Mouse (Mus musculus) spleen, adult 2 months (tissue): Measurements from ENCODE around the gene Plcxd2. TPM values are rescaled to one million over a fixed set of nuclear protein-coding genes. Genes with fewer than 3 reads are reported as not detected.

ENCODE experiments used
- DNase-seq, 2 experiments: peaks; one replicate each; pipeline versions ENCODE4 v3.0.0 to v3.0.0-alpha.2; 2012 to 2021; ENCODE audit warnings: low spot score in 2 of 2, low read depth in 1 of 2
- H3K27ac ChIP-seq: fragments of 200-500 bp; 2 replicates; pipeline ENCODE4 v1.5.1; 2012; ENCODE audit warnings: low read length, inconsistent platforms; ENCODE audit not compliant: insufficient read depth
- H3K27me3 ChIP-seq: fragments of 200-500 bp; 2 replicates; pipeline ENCODE4 v1.6.1; 2012; ENCODE audit warnings: mild to moderate bottlenecking, moderate library complexity, low read length, inconsistent platforms; ENCODE audit not compliant: control insufficient read depth, insufficient read depth
- H3K36me3 ChIP-seq: fragments of 200-500 bp; 2 replicates; pipeline ENCODE4 v1.6.1; 2012; ENCODE audit warnings: mild to moderate bottlenecking, low read length, inconsistent platforms; ENCODE audit not compliant: control insufficient read depth, insufficient read depth
- H3K4me1 ChIP-seq: fragments of 200-500 bp; 2 replicates; pipeline ENCODE4 v1.6.1; 2011; ENCODE audit warnings: inconsistent platforms; ENCODE audit not compliant: control insufficient read depth, insufficient read depth, insufficient read length
- H3K4me3 ChIP-seq: fragments of 200-500 bp; 2 replicates; pipeline ENCODE4 v1.5.1; 2011; ENCODE audit warnings: mild to moderate bottlenecking, inconsistent platforms; ENCODE audit not compliant: insufficient read depth, insufficient read length; ENCODE audit errors: extremely low read depth
- CTCF ChIP-seq: fragments of 200-500 bp; IDR thresholded peaks from 2 replicates; pipeline ENCODE4 v1.5.1; 2011; ENCODE audit warnings: mild to moderate bottlenecking, inconsistent platforms; ENCODE audit not compliant: insufficient read depth, insufficient read length, insufficient replicate concordance; ENCODE audit errors: extremely low read depth
- POLR2A ChIP-seq: fragments of 200-500 bp; IDR thresholded peaks from 2 replicates; pipeline ENCODE4 v1.6.1; 2011; ENCODE audit warnings: low read depth, low read length, inconsistent platforms
- WGBS: fragments of 180-500 bp; shearing (Covaris S2); methylation state at CpG from one replicate; pipeline ENCODE4 v1.1.7; 2018; 5-methylcytosine and 5-hydroxymethylcytosine counted together
- polyA plus RNA-seq: library from polyadenylated mRNA; depleted of rRNA; stranded (reverse); fragments of >200 nt; gene quantifications from 2 replicates; pipeline ENCODE4 v1.2.3, GENCODE M21; 2012

The Plcxd2 gene
- polyA plus RNA-seq, 1 experiment: 1.7 TPM

- no peak for TF ChIP-seq CTCF
- TF ChIP-seq POLR2A: no peak
- Histone ChIP-seq H3K27me3 (no peaks in the 10 kb centered on the region), H3K4me3 (no peak overlapping the region), H3K36me3 (no peaks in the 10 kb centered on the region), H3K4me1 (no peaks in the 10 kb centered on the region), H3K27ac (no peak overlapping the region)
- no peak for DNase-seq
- WGBS: 87% methylated on average over 11 of the region's 11 CpGs
Measured at GRCm38 (mm10) chr16:45945174-45945631, 64.8 kb downstream of the Plcxd2 start.

- 46% methylated on average over 8 of the region's 8 CpGs for WGBS
- Histone ChIP-seq H3K27ac (no peak overlapping the region), H3K4me1 (no peaks in the 10 kb centered on the region), H3K4me3 (no peak overlapping the region), H3K36me3 (no peaks in the 10 kb centered on the region), H3K27me3 (no peaks in the 10 kb centered on the region)
- DNase-seq: peak in 1 of 2 experiments; percentile 8
- no peak for TF ChIP-seq POLR2A
- TF ChIP-seq CTCF: no peak
Measured at GRCm38 (mm10) chr16:45942169-45942891, 67.7 kb downstream of the Plcxd2 start.

GRCm38 (mm10) chr16:45940701-45941100 is 69.3 kb downstream of the Plcxd2 start:
- H3K4me3 ChIP-seq: no peak overlapping the region
- no peaks in the 10 kb centered on the region for H3K4me1 ChIP-seq
- TF ChIP-seq CTCF (no peak), POLR2A (no peak)
- H3K27me3 ChIP-seq: no peaks in the 10 kb centered on the region
- no peak for DNase-seq
- WGBS: 89% methylated on average over 2 of the region's 2 CpGs
- no peak overlapping the region for H3K27ac ChIP-seq
- H3K36me3 ChIP-seq: no peaks in the 10 kb centered on the region

GRCm38 (mm10) chr16:45939436-45939835 is 70.6 kb downstream of the Plcxd2 start:
- no peaks in the 10 kb centered on the region for H3K4me1 ChIP-seq
- no peaks in the 10 kb centered on the region for H3K27me3 ChIP-seq
- no peak overlapping the region for H3K27ac ChIP-seq
- TF ChIP-seq POLR2A: no peak
- TF ChIP-seq CTCF: no peak
- DNase-seq: no peak
- 95% methylated on average over 3 of the region's 3 CpGs for WGBS
- no peak overlapping the region for H3K4me3 ChIP-seq
- H3K36me3 ChIP-seq: no peaks in the 10 kb centered on the region

- Histone ChIP-seq H3K36me3 (no peaks in the 10 kb centered on the region), H3K4me1 (no peaks in the 10 kb centered on the region), H3K27ac (no peak overlapping the region), H3K27me3 (no peaks in the 10 kb centered on the region), H3K4me3 (no peak overlapping the region)
- no peak for DNase-seq
- WGBS: 70% methylated on average over 2 of the region's 2 CpGs
- TF ChIP-seq CTCF: no peak
- no peak for TF ChIP-seq POLR2A
Measured at GRCm38 (mm10) chr16:45937381-45937780, 72.6 kb downstream of the Plcxd2 start.

GRCm38 (mm10) chr16:45936521-45936920 is 73.5 kb downstream of the Plcxd2 start:
- DNase-seq: no peak
- H3K36me3 ChIP-seq: no peaks in the 10 kb centered on the region
- H3K27me3 ChIP-seq: no peaks in the 10 kb centered on the region
- 79% methylated on average over 2 of the region's 2 CpGs for WGBS
- no peak overlapping the region for H3K4me3 ChIP-seq
- H3K27ac ChIP-seq: no peak overlapping the region
- no peak for TF ChIP-seq CTCF
- no peak for TF ChIP-seq POLR2A
- H3K4me1 ChIP-seq: no peaks in the 10 kb centered on the region

- no peak overlapping the region for H3K4me3 ChIP-seq
- H3K27me3 ChIP-seq: no peaks in the 10 kb centered on the region
- no peak overlapping the region for H3K27ac ChIP-seq
- no peaks in the 10 kb centered on the region for H3K4me1 ChIP-seq
- WGBS: 82% methylated on average over 3 of the region's 3 CpGs
- H3K36me3 ChIP-seq: no peaks in the 10 kb centered on the region
- TF ChIP-seq CTCF (no peak), POLR2A (no peak)
- DNase-seq: no peak
Measured at GRCm38 (mm10) chr16:45935956-45936483, 74.0 kb downstream of the Plcxd2 start.
